Mouse (Mus musculus): Measurements from ENCODE around the gene Cinp. TPM values are rescaled to one million over a fixed set of nuclear protein-coding genes. Genes with fewer than 3 reads are reported as not detected.
A peak's percentile ranks its signal among the peaks of the same experiment; 100 is the strongest.

Cinp gene
- total RNA-seq (2021), result 10 to 100 TPM; 63.4 to 65.1 TPM
- long read RNA-seq, experiment 1, transcript Cinp-201 (5 exons, 2,029 nt), result major isoform, 21 of 31 reads
- long read RNA-seq, experiment 1, partial matches to known transcripts, result 4 of 31 reads
- long read RNA-seq, experiment 1, other reads (novel, unspliced or antisense), result 4 of 31 reads
- long read RNA-seq, experiment 2, transcript Cinp-201 (5 exons, 2,029 nt), result major isoform, 26 of 49 reads
- long read RNA-seq, experiment 2, transcript Cinp-203 (3 exons, 1,356 nt), result minor isoform, 6 of 49 reads
- long read RNA-seq, experiment 2, partial matches to known transcripts, result 6 of 49 reads
- long read RNA-seq, experiment 2, other reads (novel, unspliced or antisense), result 2 of 49 reads

DNA sequence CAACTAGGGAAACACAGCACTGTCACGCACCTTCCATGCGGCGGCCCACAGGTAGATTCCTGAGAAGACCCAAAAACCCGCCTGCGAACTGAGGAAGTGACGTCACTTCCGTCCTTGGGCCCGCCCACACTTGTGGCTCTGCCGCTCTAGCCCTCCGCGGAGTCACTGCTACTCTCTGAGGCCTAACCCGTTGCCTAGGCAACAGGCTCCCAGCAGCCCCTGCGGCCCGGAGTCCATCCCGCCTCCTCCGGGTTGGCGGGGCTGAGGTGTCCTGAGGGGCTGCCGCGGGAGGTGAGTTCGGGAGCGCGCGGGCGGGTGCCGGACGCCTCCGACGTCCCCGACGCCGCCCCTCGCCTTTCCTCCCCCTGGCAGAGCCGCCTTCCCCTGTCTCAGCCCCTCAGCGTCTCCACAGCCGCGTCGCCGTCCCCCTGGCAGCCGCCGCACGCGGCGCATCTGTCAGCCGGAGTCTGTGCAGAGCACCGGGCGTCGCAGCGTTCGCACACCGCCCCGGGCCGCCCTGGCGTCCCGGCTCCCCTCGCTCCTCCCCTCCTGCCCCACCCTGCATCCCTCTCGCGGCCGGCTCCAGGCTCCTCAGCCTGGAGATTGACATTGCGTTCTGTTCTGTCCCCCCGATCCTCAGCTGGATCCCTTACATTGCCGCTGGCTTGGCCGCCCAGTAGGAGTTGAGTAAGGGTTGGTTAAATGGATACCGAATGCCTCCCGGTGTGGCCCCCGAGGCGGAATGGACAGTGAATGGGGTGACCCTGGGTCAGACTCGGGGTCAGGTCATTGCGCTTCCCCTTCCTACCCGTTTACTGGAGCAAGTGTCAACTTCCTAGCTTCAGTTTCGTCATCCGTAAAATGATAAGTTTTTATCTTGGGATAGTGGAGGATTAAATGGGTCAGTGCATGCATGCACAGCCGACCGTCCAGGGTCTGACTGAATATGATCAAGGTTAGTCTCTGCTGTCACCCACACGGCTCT, at the start of gene Cinp, which contains the start of gene Tecpr2:
Cinp (minus strand) TSS at position 110 of the 985 bp plus-strand sequence.
Tecpr2 (plus strand) TSS at position 229 of the 985 bp plus-strand sequence.
- peak; percentile 95 to 98 for DNase-seq (ENCODE audit: low spot score in 2 of 2)
- TF ChIP-seq CTCF (conservative IDR thresholded peaks at IDR 0.05), result no peak; the same call in 1 of the 2 replicates
- Histone ChIP-seq H3K4me3 (peak within 1 kb of the TSS; percentile 70), H3K27ac (peak within 1 kb of the TSS; percentile 98)

DNA sequence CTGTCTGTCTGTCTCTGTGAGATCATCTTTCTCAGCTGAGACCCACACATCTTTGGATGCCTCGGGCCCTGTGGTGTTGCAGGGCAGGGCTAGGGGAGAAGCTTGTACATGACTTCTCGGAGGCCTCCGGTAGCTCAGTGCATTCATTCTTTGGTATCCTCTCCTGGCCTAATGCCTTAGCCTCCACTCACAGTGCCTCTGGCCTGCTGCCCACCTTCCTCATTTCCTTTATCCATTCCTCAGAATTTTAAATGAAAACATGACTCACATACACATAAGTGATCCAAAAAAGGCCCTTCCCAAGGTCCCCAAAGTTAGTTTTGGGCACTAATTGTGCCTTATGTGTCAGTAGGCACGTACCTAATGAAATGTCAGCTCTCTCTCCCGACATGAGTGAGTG, 48.6 kb upstream of the Cinp start:
- DNase-seq (ENCODE audit: low spot score in 2 of 2), result no peak
- TF ChIP-seq CTCF (conservative IDR thresholded peaks at IDR 0.05), result no peak
- Histone ChIP-seq H3K4me3 (no peak overlapping the region), H3K27ac (no peak overlapping the region)

DNA sequence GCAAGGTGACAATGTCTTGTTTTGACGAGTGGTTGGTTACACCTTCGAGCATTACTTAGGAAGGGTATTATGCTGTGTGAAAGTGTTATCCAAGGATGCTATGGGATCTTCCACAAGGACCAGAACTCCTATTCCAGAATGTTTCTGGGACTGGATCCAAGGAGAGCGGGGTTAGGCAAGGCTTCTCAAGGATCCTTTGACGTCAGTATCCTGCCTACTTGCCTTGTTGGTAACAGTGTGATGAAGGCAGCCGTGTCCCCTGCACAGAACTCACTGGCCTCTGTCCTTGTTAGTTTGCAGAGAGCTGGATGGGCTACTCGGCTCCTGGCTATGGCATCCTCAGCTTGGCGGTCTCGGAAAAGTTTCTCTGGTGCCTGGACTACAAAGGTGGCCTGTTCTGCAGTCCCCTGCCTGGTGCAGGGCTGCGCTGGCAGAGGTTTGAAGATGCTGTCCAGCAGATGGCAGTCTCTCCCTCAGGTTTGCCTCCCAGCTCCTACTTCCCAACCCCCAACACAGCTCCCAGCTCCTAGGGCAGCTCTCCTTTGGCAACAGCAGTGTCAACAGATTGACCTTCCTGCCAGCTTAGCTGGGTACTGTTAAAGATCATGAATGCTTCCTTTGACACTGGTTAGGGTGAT, 47.2 kb upstream of the Cinp start:
- peak; percentile 88 to 90 for DNase-seq (ENCODE audit: low spot score in 2 of 2)
- peak; percentile 91 for TF ChIP-seq CTCF (conservative IDR thresholded peaks at IDR 0.05)
- H3K4me3 ChIP-seq, result no peak overlapping the region
- peak overlapping the region; percentile 76 for H3K27ac ChIP-seq

- no peak for DNase-seq (ENCODE audit: low spot score in 2 of 2)
- no peak overlapping the region for H3K4me3 ChIP-seq
- TF ChIP-seq CTCF (conservative IDR thresholded peaks at IDR 0.05), result 0 out of 2 replicates have a peak, but pooled peaks have one; percentile 23
- peak overlapping the region; percentile 25; the same call in 1 of the 2 replicates for H3K27ac ChIP-seq
These were observed 43.9 kb upstream of the Cinp start for GRCm38 (mm10) chr12:110932820-110933219.

DNA sequence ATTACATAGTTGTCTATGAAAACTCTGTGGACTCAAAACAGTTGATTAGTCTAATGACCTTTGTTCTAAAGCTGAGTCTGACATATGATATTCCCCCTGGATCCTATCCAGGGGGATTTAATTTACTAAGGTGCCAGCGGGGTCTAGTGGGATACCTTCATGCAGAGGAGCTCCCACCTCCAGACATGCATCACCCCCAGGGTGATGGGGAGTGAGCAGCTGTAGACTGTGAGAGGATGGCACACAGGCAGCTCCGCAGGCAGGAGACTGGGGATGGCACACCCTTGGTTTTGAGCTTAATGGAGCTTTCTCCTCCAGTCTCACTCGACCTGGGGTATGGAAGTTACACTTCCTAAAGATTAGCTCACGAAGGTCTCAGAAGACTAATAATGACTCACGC, 32.6 kb upstream of the Cinp start:
- Histone ChIP-seq H3K27ac (peak overlapping the region; percentile 51), H3K4me3 (no peak overlapping the region)
- no peak for DNase-seq (ENCODE audit: low spot score in 2 of 2)
- TF ChIP-seq CTCF (conservative IDR thresholded peaks at IDR 0.05), result no peak

- Histone ChIP-seq H3K4me3 (no peak overlapping the region), H3K27ac (peak overlapping the region; percentile 69)
- no peak for TF ChIP-seq CTCF (conservative IDR thresholded peaks at IDR 0.05)
- no peak for DNase-seq (ENCODE audit: low spot score in 2 of 2)
These were observed 31.3 kb upstream of the Cinp start for GRCm38 (mm10) chr12:110920254-110920653.

- Histone ChIP-seq H3K4me3 (no peak overlapping the region), H3K27ac (no peak overlapping the region)
- no peak for DNase-seq (ENCODE audit: low spot score in 2 of 2)
- no peak for TF ChIP-seq CTCF (conservative IDR thresholded peaks at IDR 0.05)
These were observed 26.8 kb upstream of the Cinp start for GRCm38 (mm10) chr12:110915761-110916160.

DNA sequence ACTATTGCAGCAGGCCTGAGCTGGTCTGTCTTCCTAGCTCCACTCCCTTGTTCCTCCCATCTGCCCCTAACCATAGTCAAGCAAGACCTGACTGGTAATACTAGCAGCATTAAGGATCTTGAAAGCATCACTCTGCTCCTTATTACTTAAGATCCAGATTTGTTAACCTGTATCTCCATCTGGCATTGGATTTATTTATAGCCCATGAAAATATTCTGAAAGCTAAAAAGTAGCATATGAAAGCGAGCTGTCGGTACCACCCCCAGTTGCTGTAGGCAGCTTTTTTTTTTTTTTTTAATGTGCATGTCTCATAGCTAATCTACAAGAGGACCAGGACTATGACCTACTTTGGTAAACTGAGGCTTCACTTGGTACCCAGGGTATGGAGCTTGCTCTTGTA, 21.0 kb upstream of the Cinp start:
- TF ChIP-seq CTCF (conservative IDR thresholded peaks at IDR 0.05), result no peak
- Histone ChIP-seq H3K27ac (peak overlapping the region; percentile 84), H3K4me3 (no peak overlapping the region)
- peak in 1 of 2 experiments; percentile 36 for DNase-seq (ENCODE audit: low spot score in 2 of 2)

DNA sequence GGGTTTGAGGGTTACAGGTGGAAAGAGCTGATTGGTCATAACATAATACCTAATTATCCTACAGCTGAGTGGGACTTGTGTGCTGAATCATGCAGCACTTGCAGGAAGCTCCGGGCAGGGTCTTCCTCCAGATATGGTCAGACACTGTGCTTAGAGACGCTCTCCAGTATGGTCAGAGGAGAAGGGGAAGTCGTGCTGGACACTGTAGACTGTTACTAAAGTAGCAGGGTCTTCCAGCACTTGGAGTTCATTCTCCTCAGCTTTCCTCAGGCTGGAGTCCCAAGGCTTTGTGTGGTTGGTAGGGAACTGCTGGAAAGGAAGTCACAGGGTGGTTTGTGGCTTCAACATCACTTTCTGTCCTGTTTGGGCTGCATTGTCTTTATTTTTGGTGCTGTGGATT, 18.9 kb upstream of the Cinp start:
- TF ChIP-seq CTCF (conservative IDR thresholded peaks at IDR 0.05), result no peak
- peak overlapping the region; percentile 84 for H3K27ac ChIP-seq
- no peak for DNase-seq (ENCODE audit: low spot score in 2 of 2)
- H3K4me3 ChIP-seq, result no peak overlapping the region

- Histone ChIP-seq H3K4me3 (no peak overlapping the region), H3K27ac (peak overlapping the region; percentile 76)
- peak; percentile 73 for TF ChIP-seq CTCF (conservative IDR thresholded peaks at IDR 0.05)
- no peak for DNase-seq (ENCODE audit: low spot score in 2 of 2)
These were observed 14.6 kb upstream of the Cinp start for GRCm38 (mm10) chr12:110903536-110903935.

- Histone ChIP-seq H3K4me3 (no peak overlapping the region), H3K27ac (peak overlapping the region; percentile 76)
- no peak for TF ChIP-seq CTCF (conservative IDR thresholded peaks at IDR 0.05)
- DNase-seq (ENCODE audit: low spot score in 2 of 2), result no peak
These were observed 13.2 kb upstream of the Cinp start for GRCm38 (mm10) chr12:110902106-110902505.

GRCm38 (mm10) chr12:110891887-110892286, 2.9 kb upstream of the Cinp start:
- DNase-seq (ENCODE audit: low spot score in 2 of 2), result no peak
- TF ChIP-seq CTCF (conservative IDR thresholded peaks at IDR 0.05), result peak; percentile 27
- no peak overlapping the region for H3K27ac ChIP-seq
- no peak overlapping the region for H3K4me3 ChIP-seq
